Mouse (Mus musculus): ENCODE measurements around the gene Akt1s1.
A peak's percentile ranks its signal among the peaks of the same experiment; 100 is the strongest.

Akt1s1 gene

GRCm38 (mm10) chr7:44828706-44829105, 20.1 kb upstream of the Akt1s1 start:
- no peak for DNase-seq

DNA sequence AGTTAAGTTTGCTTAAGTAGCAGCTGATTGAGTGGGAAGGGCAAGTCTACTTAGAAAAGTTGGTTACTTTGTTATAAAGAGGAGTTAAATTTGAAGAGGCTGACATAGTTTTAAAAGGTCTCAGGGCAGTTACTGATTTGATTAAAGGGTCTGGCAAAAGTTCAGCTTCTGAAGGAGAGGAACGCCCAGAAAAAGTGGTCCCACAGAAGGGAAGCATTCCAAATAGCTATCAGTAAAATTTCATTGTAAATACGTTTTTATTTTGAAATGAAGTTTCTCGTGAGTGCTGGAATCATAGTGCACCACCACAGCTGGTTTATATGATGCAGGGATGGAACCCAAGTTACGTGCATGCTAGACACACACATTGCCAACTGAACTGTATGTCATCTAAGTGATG, 16.0 kb upstream of the Akt1s1 start:
- no peak for DNase-seq

DNA sequence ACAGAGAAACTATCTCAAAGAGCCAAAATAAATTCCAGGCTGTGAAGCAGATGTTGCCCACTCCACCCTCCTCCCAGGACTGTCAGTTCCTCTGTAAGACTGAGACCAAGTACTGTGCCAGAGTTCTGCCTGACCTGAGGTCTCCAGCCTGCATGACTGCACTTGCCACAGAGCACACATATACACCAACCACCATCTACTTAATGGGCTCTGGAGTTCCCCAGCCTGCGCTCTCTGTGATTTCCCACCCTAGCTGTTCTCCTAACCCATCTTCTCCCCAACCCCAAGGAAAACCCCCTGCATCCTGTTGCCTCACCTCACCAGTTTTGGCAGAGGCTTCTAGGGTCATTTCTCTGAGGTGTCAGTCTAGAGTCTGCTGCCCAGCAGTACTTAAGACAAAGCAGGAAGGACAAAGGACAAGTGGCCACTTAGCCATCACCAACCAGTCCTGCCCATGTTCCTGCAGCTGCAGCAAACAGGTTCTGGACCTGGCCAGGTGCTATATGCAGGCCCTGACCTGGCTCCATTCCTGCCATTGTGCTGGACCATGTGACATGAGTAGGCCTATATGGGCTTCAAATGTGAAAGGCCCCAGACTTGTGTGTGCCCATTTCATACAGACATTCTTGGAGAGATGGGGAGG, 13.3 kb upstream of the Akt1s1 start:
- no peak for DNase-seq

DNA sequence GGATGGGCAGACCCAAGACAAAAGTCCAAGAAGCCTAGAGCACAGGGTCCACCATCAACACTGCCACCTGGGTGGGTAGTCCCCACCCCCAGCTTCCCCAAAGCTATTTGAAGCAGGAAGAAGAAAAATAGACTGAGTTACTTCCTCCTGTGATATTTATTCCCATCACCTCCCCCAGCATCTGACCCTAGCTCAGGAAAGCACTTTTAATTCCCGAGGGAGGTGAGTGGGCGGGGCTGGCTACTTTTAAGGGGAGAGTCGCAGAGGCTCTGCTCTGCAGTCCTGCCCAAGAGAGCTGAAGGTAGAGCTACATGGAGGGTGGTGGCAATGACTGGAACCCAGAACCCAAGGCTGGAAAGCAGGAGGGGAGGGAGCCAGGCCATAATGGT, 12.8 kb upstream of the Akt1s1 start:
- no peak for DNase-seq

DNA sequence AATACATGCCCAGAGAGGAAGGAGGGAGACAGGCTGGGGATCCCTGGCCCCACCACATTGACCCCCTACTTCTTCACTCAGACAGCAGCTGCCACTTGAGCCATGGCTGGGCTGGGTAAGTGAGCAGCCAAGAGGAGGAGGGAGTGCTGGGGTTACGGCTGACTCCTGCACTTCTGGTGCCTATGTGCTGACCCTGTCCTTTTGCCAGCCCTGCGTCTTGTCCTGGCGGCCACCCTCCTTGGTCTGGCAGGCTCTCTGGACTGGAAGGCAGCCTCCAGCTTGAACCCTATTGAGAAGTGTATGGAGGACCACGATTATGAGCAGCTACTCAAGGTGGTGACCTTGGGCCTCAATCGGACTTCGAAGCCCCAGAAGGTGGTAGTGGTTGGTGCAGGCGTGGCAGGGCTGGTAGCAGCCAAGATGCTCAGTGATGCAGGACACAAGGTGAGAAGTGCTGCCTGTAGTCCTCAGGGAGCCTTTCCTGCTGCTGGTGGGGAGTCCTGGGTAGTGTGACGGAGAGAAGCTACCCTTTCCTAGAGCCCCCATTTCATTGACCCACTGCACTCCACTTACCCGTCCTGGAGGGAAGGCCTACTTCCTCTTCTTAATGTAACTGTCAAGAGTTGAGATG, 12.3 kb upstream of the Akt1s1 start:
- DNase-seq, result no peak

DNA sequence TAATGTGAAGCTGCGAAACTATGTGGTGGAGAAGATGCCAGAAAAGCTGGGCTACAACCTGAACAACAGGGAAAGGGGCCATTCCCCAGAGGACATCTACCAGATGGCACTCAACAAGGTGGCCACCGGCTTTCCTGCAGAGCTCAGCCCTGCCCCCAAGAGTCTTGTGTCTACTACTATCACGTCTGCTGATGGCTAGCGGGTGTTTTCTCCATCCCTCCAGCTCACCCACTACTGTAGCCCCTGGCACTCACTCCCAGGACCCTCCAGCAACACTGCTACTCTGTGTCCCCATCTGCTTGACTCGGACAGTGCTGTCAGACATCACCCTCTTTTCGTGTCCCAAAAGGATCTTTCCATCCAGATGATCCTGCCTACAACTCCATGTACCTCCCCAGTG, 10.7 kb upstream of the Akt1s1 start:
- DNase-seq, result no peak

- no peak for DNase-seq
These were observed 9.7 kb upstream of the Akt1s1 start for GRCm38 (mm10) chr7:44839171-44839490.

DNA sequence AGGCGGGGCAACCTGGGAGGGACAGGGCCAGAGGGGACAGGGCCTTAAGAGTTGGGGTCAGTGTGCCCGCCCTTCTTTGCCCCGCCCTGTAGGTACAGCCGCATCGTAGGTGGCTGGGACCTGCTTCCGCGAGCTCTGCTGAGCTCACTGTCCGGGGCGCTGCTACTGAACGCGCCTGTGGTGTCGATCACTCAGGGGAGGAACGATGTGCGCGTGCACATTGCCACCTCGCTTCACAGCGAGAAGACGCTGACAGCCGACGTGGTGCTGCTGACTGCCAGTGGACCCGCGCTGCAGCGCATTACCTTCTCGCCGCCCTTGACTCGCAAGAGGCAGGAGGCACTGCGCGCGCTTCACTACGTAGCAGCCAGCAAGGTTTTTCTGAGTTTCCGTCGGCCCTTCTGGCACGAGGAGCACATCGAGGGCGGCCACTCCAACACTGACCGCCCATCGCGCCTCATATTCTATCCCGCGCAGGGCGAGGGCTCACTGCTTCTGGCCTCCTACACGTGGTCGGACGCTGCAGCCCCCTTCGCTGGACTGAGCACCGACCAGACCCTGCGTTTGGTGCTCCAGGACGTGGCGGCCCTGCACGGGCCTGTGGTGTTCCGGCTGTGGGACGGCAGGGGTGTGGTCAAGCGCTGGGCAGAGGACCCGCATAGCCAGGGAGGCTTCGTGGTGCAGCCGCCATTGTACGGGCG, 9.2 kb upstream of the Akt1s1 start:
- peak; percentile 48 for DNase-seq

GRCm38 (mm10) chr7:44840426-44840825, 8.4 kb upstream of the Akt1s1 start:
- no peak for DNase-seq

DNA sequence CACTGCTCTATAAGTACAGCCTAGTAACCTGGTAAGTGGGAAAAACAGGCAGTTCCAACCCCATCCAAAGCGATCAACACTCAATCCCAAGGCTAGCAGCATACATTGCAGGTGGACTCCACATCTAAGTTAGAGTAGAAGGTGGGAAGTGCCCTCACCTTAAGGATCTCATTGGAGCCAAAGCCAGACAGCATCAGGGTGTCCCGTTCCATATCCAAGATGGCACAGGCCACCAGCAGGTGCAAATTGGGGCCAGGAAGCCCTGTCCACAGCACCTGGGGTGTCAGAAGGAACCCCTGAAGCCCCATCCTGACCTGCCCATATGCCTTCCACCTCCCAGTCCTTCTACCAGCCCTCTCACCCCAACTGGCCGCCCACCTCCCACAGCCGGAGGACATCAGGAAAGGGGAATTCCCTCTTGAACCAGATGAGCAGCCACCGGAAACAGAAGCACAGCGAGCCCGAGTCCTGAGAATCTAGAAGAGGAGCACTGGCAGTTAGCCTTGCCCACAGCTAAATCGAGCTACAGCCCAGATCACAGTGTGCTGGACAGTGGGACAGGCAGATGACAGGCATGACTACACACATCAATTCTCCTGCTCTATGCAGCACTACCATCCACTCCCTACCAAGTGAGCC, 6.8 kb upstream of the Akt1s1 start:
- no peak for DNase-seq

GRCm38 (mm10) chr7:44845006-44845405, 3.8 kb upstream of the Akt1s1 start:
- DNase-seq, result no peak

- no peak for DNase-seq
These were observed 2.0 kb upstream of the Akt1s1 start for GRCm38 (mm10) chr7:44846804-44847203.

DNA sequence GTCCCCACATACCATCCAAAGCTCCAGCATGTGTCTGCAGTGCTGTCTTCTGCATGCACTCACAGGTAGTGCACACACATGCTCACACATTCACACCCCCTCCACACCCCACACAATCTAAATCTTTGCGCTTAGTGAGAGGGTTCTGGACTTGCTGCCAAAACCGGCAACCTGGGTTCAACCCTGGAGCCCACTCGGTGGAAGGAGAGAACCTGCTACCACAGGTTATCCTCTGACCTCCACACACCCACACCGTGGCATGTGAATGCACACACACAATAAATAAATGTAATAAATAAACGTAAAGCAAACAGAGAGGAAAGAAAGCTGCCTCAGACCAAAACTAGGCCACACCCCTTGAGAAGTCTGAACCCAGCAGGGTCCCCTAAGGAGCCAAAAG, 1.0 kb upstream of the Akt1s1 start:
- DNase-seq, result no peak

DNA sequence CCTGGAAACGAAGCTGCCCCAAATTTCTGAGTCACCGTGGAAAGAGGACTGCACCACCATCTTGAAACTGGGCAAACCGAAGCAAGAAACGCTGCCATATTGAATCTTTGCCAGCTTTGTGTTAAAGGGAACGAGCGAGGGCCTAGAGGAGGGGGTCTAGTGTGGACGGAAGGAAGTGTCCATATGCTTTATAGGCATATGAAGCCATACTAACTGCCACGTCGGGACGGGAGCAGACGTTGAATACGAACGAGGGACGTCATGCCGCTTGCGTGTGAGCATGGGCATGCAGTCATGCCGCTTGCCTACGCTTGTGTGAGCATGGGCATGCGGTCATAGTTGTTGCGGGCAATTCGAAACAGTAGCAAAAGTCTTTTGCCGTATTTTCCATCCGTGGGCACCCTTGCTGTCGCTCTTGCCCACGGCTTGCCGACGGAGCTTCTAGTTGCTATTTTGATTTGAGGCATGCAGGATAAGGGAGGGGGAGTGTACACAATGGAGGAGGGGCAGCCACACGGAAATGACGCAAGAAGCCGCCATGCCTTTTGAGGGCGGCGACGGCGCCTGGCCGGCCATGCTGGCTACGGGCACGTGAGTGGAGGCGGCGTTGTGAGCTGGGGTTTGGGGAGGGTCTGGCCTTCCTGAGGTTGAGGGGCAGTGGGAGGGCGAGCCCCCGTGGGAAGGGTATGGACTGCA, 773 bp downstream of the Akt1s1 start:
- DNase-seq, result peak; percentile 95

GRCm38 (mm10) chr7:44850146-44850545, 1.4 kb downstream of the Akt1s1 start:
- peak; percentile 87 for DNase-seq

GRCm38 (mm10) chr7:44850789-44851624, 2.2 kb downstream of the Akt1s1 start:
- no peak for DNase-seq

DNA sequence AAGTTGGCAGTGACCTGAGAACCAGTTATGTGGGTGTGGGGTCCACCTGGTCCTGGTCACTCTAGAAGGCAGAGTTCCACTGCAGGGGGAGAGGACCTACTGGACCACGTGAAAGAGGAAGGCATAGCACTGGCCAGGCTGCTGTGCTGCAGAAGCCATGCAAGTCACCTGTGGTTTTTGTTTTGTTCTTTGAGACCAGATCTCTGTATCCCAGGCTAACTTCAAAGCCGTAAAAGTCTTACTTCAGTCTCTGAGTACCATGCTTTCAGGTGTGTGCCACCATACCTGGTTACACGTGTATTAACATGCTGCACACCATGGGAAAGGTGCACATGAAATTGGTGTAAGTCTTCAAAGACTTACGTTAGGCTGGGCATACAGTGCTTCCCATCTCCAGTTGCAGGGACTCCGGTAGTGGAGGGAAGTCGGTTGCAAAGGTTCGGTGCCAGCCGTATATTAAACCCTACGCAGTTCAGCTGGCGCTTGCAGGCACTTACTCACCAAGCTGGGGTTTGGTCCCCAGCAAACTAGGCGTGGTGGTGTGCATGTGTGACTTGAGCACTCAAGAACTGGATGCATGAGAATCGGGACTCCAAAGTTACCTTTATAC, 2.9 kb downstream of the Akt1s1 start:
- DNase-seq, result no peak

DNA sequence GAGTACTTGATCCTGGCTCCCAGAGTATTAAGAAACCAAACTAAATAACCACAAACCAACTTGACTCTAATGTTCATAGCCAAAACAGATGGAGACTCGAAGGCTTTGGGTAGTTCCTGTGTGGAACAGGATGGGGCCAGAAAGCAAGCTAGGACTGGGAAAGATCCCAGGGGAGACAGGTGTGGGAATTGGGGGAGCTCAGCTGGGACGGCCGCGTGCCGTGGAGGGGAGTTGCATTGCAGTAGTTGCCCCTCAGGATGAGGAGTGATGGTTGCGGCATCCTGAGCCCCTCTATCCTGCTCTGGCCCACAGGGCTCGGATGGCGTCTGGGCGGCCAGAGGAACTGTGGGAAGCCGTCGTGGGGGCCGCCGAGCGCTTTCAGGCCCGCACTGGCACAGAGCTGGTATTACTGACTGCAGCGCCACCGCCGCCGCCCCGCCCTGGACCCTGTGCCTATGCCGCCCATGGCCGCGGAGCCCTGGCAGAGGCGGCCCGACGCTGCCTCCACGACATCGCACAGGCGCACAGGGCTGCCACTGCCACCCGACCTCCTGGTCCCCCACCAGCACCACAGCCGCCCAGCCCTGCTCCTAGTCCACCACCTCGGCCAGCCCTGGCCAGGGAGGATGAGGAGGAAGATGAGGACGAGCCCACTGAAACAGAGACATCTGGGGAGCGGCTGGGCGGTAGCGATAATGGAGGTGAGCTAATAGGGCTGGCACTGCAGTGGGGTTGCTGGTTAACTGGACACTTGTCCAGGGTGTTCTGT, 3.7 kb downstream of the Akt1s1 start:
- no peak for DNase-seq

- DNase-seq, result no peak
These were observed 4.3 kb downstream of the Akt1s1 start for GRCm38 (mm10) chr7:44853065-44853464.

GRCm38 (mm10) chr7:44853596-44854355, 5.0 kb downstream of the Akt1s1 start:
- no peak for DNase-seq

Measured in lung, postnatal 10 days (tissue).